Mouse (Mus musculus): ENCODE results near the gene Rab8a. TPM values are rescaled to one million over a fixed set of nuclear protein-coding genes. Genes with fewer than 3 reads are reported as not detected.
A peak's percentile ranks its signal among the peaks of the same experiment; 100 is the strongest.

The Rab8a gene
- polyA plus RNA-seq, 1 experiment from 2014 or later = 53.2 TPM

GRCm38 (mm10) chr8:72213536-72213935 lies 52.5 kb downstream of the Rab8a start, which contains the start of gene Gm11034:
TSS of gene Gm11034 (minus strand) at chr8:72213636.
- no peaks in the 10 kb centered on the region for H3K36me3 ChIP-seq (ENCODE audit: control insufficient read depth, insufficient read depth, low read length)
- WGBS = 78% methylated on average over 4 of the region's 4 CpGs
- no peaks in the 10 kb centered on the region for H3K4me1 ChIP-seq (ENCODE audit: control insufficient read depth, insufficient read depth, low read length)
- no peak for ATAC-seq (ENCODE audit: low read depth)
- H3K27me3 ChIP-seq (ENCODE audit: control insufficient read depth, insufficient read depth, low read length) = no peaks in the 10 kb centered on the region
- no peak within 1 kb of the TSS for H3K27ac ChIP-seq (ENCODE audit: low read depth, low read length)
- no peaks in the 10 kb centered on the region for H3K9me3 ChIP-seq (ENCODE audit: control insufficient read depth, low read length)
- no peak within 1 kb of the TSS for H3K9ac ChIP-seq (replicated peaks; ENCODE audit: low read depth, low read length)
- no peak within 1 kb of the TSS for H3K4me2 ChIP-seq (ENCODE audit: low read depth, low read length)
- H3K4me3 ChIP-seq (ENCODE audit: low read depth, low read length) = no peak within 1 kb of the TSS

GRCm38 (mm10) chr8:72215060-72215459 lies 54.1 kb downstream of the Rab8a start:
- Histone ChIP-seq H3K4me1 (ENCODE audit: control insufficient read depth, insufficient read depth, low read length) (no peaks in the 10 kb centered on the region), H3K9me3 (ENCODE audit: control insufficient read depth, low read length) (no peaks in the 10 kb centered on the region), H3K27ac (ENCODE audit: low read depth, low read length) (no peak overlapping the region), H3K27me3 (ENCODE audit: control insufficient read depth, insufficient read depth, low read length) (no peaks in the 10 kb centered on the region), H3K9ac (replicated peaks; ENCODE audit: low read depth, low read length) (no peak overlapping the region), H3K4me3 (ENCODE audit: low read depth, low read length) (no peak overlapping the region), H3K36me3 (ENCODE audit: control insufficient read depth, insufficient read depth, low read length) (no peaks in the 10 kb centered on the region), H3K4me2 (ENCODE audit: low read depth, low read length) (no peak overlapping the region)
- WGBS = 46% methylated on average over 2 of the region's 2 CpGs
- no peak for ATAC-seq (ENCODE audit: low read depth)

- no peak overlapping the region for H3K27ac ChIP-seq (ENCODE audit: low read depth, low read length)
- ATAC-seq (ENCODE audit: low read depth) = no peak
These were observed 54.9 kb downstream of the Rab8a start for GRCm38 (mm10) chr8:72215871-72216270.

GRCm38 (mm10) chr8:72218781-72219540 lies 58.0 kb downstream of the Rab8a start:
- Histone ChIP-seq H3K36me3 (ENCODE audit: control insufficient read depth, insufficient read depth, low read length) (peaks cover 15% of the 10 kb centered on the region), H3K27me3 (ENCODE audit: control insufficient read depth, insufficient read depth, low read length) (no peaks in the 10 kb centered on the region), H3K27ac (ENCODE audit: low read depth, low read length) (no peak overlapping the region), H3K9me3 (ENCODE audit: control insufficient read depth, low read length) (no peaks in the 10 kb centered on the region), H3K4me3 (ENCODE audit: low read depth, low read length) (peak overlapping the region; percentile 82; the same call in 1 of the 2 replicates), H3K9ac (replicated peaks; ENCODE audit: low read depth, low read length) (no peak overlapping the region), H3K4me1 (ENCODE audit: control insufficient read depth, insufficient read depth, low read length) (peaks cover 11% of the 10 kb centered on the region), H3K4me2 (ENCODE audit: low read depth, low read length) (peak overlapping the region; percentile 61)
- WGBS = 77% methylated on average over 9 of the region's 10 CpGs
- peak; percentile 32 for ATAC-seq (ENCODE audit: low read depth)

More at GRCm38 (mm10) chr8:72215871-72216270, 54.9 kb downstream of the Rab8a start:
- WGBS = 50% methylated on average over 1 of the region's 1 CpGs
- no peak overlapping the region for H3K9ac ChIP-seq (replicated peaks; ENCODE audit: low read depth, low read length)
- no peak overlapping the region for H3K4me3 ChIP-seq (ENCODE audit: low read depth, low read length)
- H3K36me3 ChIP-seq (ENCODE audit: control insufficient read depth, insufficient read depth, low read length) = no peaks in the 10 kb centered on the region
- no peak overlapping the region for H3K4me2 ChIP-seq (ENCODE audit: low read depth, low read length)
- H3K4me1 ChIP-seq (ENCODE audit: control insufficient read depth, insufficient read depth, low read length) = peaks cover 6% of the 10 kb centered on the region
- H3K27me3 ChIP-seq (ENCODE audit: control insufficient read depth, insufficient read depth, low read length) = no peaks in the 10 kb centered on the region
- H3K9me3 ChIP-seq (ENCODE audit: control insufficient read depth, low read length) = no peaks in the 10 kb centered on the region

- ATAC-seq (ENCODE audit: low read depth) = peak; percentile 99
- no peaks in the 10 kb centered on the region for H3K27me3 ChIP-seq (ENCODE audit: control insufficient read depth, insufficient read depth, low read length)
These were observed 58.8 kb downstream of the Rab8a start, which contains the start of gene Fam32a for GRCm38 (mm10) chr8:72219541-72220363. TSS of gene Fam32a (plus strand) at chr8:72219730.

GRCm38 (mm10) chr8:72220758-72221157 lies 59.8 kb downstream of the Rab8a start:
- no peak overlapping the region for H3K27ac ChIP-seq (ENCODE audit: low read depth, low read length)
- peaks cover 15% of the 10 kb centered on the region for H3K36me3 ChIP-seq (ENCODE audit: control insufficient read depth, insufficient read depth, low read length)
- 78% methylated on average over 4 of the region's 4 CpGs for WGBS
- H3K27me3 ChIP-seq (ENCODE audit: control insufficient read depth, insufficient read depth, low read length) = no peaks in the 10 kb centered on the region
- no peaks in the 10 kb centered on the region for H3K9me3 ChIP-seq (ENCODE audit: control insufficient read depth, low read length)
- peak overlapping the region; percentile 82; the same call in 1 of the 2 replicates for H3K4me3 ChIP-seq (ENCODE audit: low read depth, low read length)
- peaks cover 11% of the 10 kb centered on the region for H3K4me1 ChIP-seq (ENCODE audit: control insufficient read depth, insufficient read depth, low read length)
- peak overlapping the region; percentile 61 for H3K4me2 ChIP-seq (ENCODE audit: low read depth, low read length)
- no peak overlapping the region for H3K9ac ChIP-seq (replicated peaks; ENCODE audit: low read depth, low read length)
- no peak for ATAC-seq (ENCODE audit: low read depth)

More at GRCm38 (mm10) chr8:72219541-72220363, 58.8 kb downstream of the Rab8a start, which contains the start of gene Fam32a:
- Histone ChIP-seq H3K4me3 (ENCODE audit: low read depth, low read length) (peak within 1 kb of the TSS; percentile 82), H3K36me3 (ENCODE audit: control insufficient read depth, insufficient read depth, low read length) (peaks cover 15% of the 10 kb centered on the region), H3K9me3 (ENCODE audit: control insufficient read depth, low read length) (no peaks in the 10 kb centered on the region), H3K4me2 (ENCODE audit: low read depth, low read length) (peak within 1 kb of the TSS; percentile 61), H3K4me1 (ENCODE audit: control insufficient read depth, insufficient read depth, low read length) (peaks cover 11% of the 10 kb centered on the region), H3K9ac (replicated peaks; ENCODE audit: low read depth, low read length) (peak within 1 kb of the TSS; percentile 74), H3K27ac (ENCODE audit: low read depth, low read length) (peak within 1 kb of the TSS; percentile 62; the same call in 1 of the 2 replicates)
- WGBS = 13% methylated on average over 39 of the region's 39 CpGs

GRCm38 (mm10) chr8:72222656-72223055 lies 61.7 kb downstream of the Rab8a start:
- H3K36me3 ChIP-seq (ENCODE audit: control insufficient read depth, insufficient read depth, low read length) = peaks cover 15% of the 10 kb centered on the region
- H3K9ac ChIP-seq (replicated peaks; ENCODE audit: low read depth, low read length) = no peak overlapping the region
- H3K4me3 ChIP-seq (ENCODE audit: low read depth, low read length) = no peak overlapping the region
- no peaks in the 10 kb centered on the region for H3K27me3 ChIP-seq (ENCODE audit: control insufficient read depth, insufficient read depth, low read length)
- no peak for ATAC-seq (ENCODE audit: low read depth)
- H3K9me3 ChIP-seq (ENCODE audit: control insufficient read depth, low read length) = no peaks in the 10 kb centered on the region
- peaks cover 11% of the 10 kb centered on the region for H3K4me1 ChIP-seq (ENCODE audit: control insufficient read depth, insufficient read depth, low read length)
- 94% methylated on average over 5 of the region's 5 CpGs for whole genome bisulfite sequencing
- H3K27ac ChIP-seq (ENCODE audit: low read depth, low read length) = no peak overlapping the region
- no peak overlapping the region for H3K4me2 ChIP-seq (ENCODE audit: low read depth, low read length)
